Mouse (Mus musculus): ENCODE results near the gene Lcn9. TPM values are rescaled to one million over a fixed set of nuclear protein-coding genes. Genes with fewer than 3 reads are reported as not detected.
"Not testable (repeated sequence)": the region's sequence is repeated elsewhere in the genome, so short reads cannot be mapped to it uniquely, and the experiment has no call there.

Gene Lcn9
- polyA plus RNA-seq, 1 experiment from 2014 or later, result not detected

DNA sequence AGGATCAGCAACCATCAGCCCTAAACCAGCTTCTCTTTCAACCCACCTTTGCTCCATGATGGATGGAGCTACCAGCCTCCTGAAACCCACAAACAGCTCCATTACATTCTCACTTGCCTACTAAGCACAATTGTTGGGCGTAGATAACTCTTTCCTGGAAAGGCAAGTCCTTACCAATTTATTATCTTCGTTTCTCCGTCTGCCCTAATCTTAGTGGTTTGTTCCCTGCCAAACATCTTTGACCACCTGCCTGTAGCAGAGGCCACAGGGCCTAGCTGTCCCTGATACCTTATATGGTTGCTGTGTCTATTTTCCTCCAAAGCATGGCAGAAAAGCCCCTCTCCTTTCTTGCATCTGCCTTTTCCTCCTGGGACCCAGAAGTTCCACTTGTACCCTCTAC is 33.9 kb upstream of the Lcn9 start:
- no peaks in the 10 kb centered on the region for H3K36me3 ChIP-seq (ENCODE audit: control insufficient read depth, insufficient read depth, low read length)
- no peak overlapping the region for H3K4me2 ChIP-seq (ENCODE audit: low read depth)
- H3K4me3 ChIP-seq (ENCODE audit: low read depth, low read length), result no peak overlapping the region
- no peaks in the 10 kb centered on the region for H3K9me3 ChIP-seq (ENCODE audit: control insufficient read depth, low read length)
- H3K9ac ChIP-seq (ENCODE audit: low read length), result no peak overlapping the region
- no peaks in the 10 kb centered on the region for H3K27me3 ChIP-seq (ENCODE audit: control insufficient read depth, insufficient read depth, low read length)
- 0 out of 2 replicates have a peak, but pooled peaks cover 3% of the 10 kb centered on the region for H3K4me1 ChIP-seq (ENCODE audit: control insufficient read depth, insufficient read depth, low read length)
- WGBS, result 84% methylated on average over 3 of the region's 3 CpGs
- ATAC-seq (ENCODE audit: insufficient read depth, low FRiP score, low TSS enrichment) (no peak), DNase-seq (ENCODE audit: low spot score) (no peak)
- no peak overlapping the region for H3K27ac ChIP-seq (ENCODE audit: low read depth, low read length)

DNA sequence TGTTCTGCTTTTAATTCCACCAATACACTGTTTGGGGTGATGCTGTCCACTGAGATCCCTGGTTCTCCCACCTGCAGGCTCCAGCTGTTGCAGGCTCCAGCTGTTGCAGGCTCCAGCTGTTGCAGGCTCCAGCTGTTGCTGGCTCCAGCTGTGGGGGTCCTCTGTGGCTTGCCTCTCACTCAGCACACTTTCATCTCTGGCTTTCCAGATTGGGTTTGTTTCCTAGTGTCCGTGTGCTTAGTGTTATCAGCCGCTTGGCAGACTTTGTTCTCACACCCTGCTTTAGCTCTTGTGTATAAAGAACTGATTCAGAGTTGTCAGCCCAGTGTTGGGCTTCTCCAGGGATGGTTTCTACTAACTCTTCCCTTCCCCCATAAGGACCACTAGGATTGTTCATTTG is 25.3 kb upstream of the Lcn9 start:
- no peak overlapping the region for H3K4me3 ChIP-seq (ENCODE audit: low read depth, low read length)

GRCm38 (mm10) chr2:25798065-25798464 is 24.9 kb upstream of the Lcn9 start:
- ATAC-seq (ENCODE audit: insufficient read depth, low FRiP score, low TSS enrichment), result no peak
- no peak overlapping the region for H3K4me2 ChIP-seq (ENCODE audit: low read depth)
- H3K9ac ChIP-seq (ENCODE audit: low read length), result no peak overlapping the region
- H3K4me1 ChIP-seq (ENCODE audit: control insufficient read depth, insufficient read depth, low read length), result no peaks in the 10 kb centered on the region
- DNase-seq (ENCODE audit: low spot score), result no peak
- no peak overlapping the region for H3K27ac ChIP-seq (ENCODE audit: low read depth, low read length)
- H3K27me3 ChIP-seq (ENCODE audit: control insufficient read depth, insufficient read depth, low read length), result no peaks in the 10 kb centered on the region
- no peak overlapping the region for H3K4me3 ChIP-seq (ENCODE audit: low read depth, low read length)
- no peaks in the 10 kb centered on the region for H3K9me3 ChIP-seq (ENCODE audit: control insufficient read depth, low read length)
- H3K36me3 ChIP-seq (ENCODE audit: control insufficient read depth, insufficient read depth, low read length), result no peaks in the 10 kb centered on the region
- WGBS, result 39% methylated on average over 5 of the region's 5 CpGs

More for the DNA sequence above, 25.3 kb upstream of the Lcn9 start:
- Histone ChIP-seq H3K9me3 (ENCODE audit: control insufficient read depth, low read length) (no peaks in the 10 kb centered on the region), H3K4me1 (ENCODE audit: control insufficient read depth, insufficient read depth, low read length) (no peaks in the 10 kb centered on the region), H3K27ac (ENCODE audit: low read depth, low read length) (no peak overlapping the region), H3K9ac (ENCODE audit: low read length) (no peak overlapping the region), H3K27me3 (ENCODE audit: control insufficient read depth, insufficient read depth, low read length) (no peaks in the 10 kb centered on the region), H3K4me2 (ENCODE audit: low read depth) (no peak overlapping the region), H3K36me3 (ENCODE audit: control insufficient read depth, insufficient read depth, low read length) (no peaks in the 10 kb centered on the region)
- DNase-seq (ENCODE audit: low spot score) (no peak), ATAC-seq (ENCODE audit: insufficient read depth, low FRiP score, low TSS enrichment) (no peak)
- WGBS, result 48% methylated on average over 2 of the region's 2 CpGs

DNA sequence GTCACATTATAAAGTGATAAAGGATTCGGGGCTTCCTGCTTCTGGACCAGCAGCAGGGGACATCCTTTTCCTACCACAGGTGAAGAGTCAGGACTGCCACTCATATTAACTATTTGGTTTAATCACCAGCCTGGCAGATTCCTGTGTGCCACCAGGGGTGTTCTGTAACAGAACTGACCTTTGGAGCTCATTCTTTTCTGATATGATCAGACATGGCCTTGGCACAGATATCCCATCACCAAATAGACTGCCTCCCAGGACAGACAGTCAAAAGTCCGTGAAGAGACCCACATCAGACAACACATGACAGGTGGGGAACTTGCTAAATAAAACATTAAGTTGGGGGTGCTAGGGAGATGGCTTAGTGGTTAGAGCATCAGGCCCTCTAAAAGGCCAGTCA is 11.2 kb upstream of the Lcn9 start:
- Histone ChIP-seq H3K27me3 (ENCODE audit: control insufficient read depth, insufficient read depth, low read length) (no peaks in the 10 kb centered on the region), H3K4me2 (ENCODE audit: low read depth) (no peak overlapping the region), H3K36me3 (ENCODE audit: control insufficient read depth, insufficient read depth, low read length) (no peaks in the 10 kb centered on the region), H3K9me3 (ENCODE audit: control insufficient read depth, low read length) (no peaks in the 10 kb centered on the region), H3K9ac (ENCODE audit: low read length) (no peak overlapping the region), H3K4me3 (ENCODE audit: low read depth, low read length) (no peak overlapping the region), H3K4me1 (ENCODE audit: control insufficient read depth, insufficient read depth, low read length) (no peaks in the 10 kb centered on the region), H3K27ac (ENCODE audit: low read depth, low read length) (no peak overlapping the region)
- DNase-seq (ENCODE audit: low spot score) (no peak), ATAC-seq (ENCODE audit: insufficient read depth, low FRiP score, low TSS enrichment) (no peak)
- WGBS, result 89% methylated on average over 2 of the region's 2 CpGs

DNA sequence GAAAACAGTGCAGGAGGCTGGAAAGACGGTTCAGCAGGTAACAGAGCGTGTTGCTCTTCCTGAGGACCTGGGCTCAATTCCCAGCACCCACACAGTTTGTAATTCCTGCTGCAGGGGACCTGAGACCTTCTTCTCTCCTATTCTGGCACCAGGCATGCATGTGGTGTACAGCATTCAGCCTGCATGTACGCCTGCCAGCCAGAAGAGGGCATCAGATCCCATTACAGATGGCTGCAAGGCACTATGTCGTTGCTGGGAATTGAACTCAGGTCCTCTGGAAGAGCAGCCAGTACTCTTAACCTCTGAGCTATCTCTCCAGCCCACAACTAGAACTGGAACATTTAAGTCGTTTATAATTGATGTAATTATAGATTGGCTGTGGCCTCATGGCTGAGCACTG is 9.6 kb upstream of the Lcn9 start:
- Histone ChIP-seq H3K4me3 (ENCODE audit: low read depth, low read length) (no peak overlapping the region), H3K36me3 (ENCODE audit: control insufficient read depth, insufficient read depth, low read length) (no peaks in the 10 kb centered on the region), H3K4me2 (ENCODE audit: low read depth) (no peak overlapping the region), H3K9ac (ENCODE audit: low read length) (no peak overlapping the region), H3K9me3 (ENCODE audit: control insufficient read depth, low read length) (no peaks in the 10 kb centered on the region), H3K4me1 (ENCODE audit: control insufficient read depth, insufficient read depth, low read length) (no peaks in the 10 kb centered on the region), H3K27ac (ENCODE audit: low read depth, low read length) (no peak overlapping the region), H3K27me3 (ENCODE audit: control insufficient read depth, insufficient read depth, low read length) (no peaks in the 10 kb centered on the region)
- ATAC-seq (ENCODE audit: insufficient read depth, low FRiP score, low TSS enrichment), result no peak
- 76% methylated on average over 5 of the region's 5 CpGs for WGBS
- DNase-seq (ENCODE audit: low spot score), result no peak

DNA sequence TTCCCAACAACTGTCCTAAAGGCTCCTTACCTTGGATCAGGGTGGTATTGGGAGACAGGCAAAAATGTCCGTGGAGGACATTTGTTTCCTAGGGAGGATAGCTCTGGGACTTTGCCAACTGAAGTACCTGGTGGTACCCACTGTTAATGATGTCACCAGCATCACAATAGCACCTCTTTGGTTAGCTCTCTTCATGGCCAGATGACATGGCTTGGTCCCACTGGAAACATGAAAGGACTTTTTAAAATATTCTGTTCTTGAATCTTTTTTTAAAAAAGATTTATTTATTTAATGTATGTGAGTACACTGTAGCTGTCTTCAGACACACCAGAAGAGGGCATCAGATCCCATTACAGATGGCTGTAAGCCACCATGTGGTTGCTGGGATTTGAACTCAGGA is 7.2 kb upstream of the Lcn9 start, which contains the start of gene Glt6d1:
Gene Glt6d1, minus strand, starts transcription at position 101 of the 400 bp plus-strand sequence.
- not testable (repeated sequence) for ATAC-seq (ENCODE audit: insufficient read depth, low FRiP score, low TSS enrichment); H3K9me3 ChIP-seq (ENCODE audit: control insufficient read depth, low read length); H3K36me3 ChIP-seq (ENCODE audit: control insufficient read depth, insufficient read depth, low read length); H3K9ac ChIP-seq (ENCODE audit: low read length); DNase-seq (ENCODE audit: low spot score); H3K4me2 ChIP-seq (ENCODE audit: low read depth); H3K27me3 ChIP-seq (ENCODE audit: control insufficient read depth, insufficient read depth, low read length); H3K4me1 ChIP-seq (ENCODE audit: control insufficient read depth, insufficient read depth, low read length); H3K4me3 ChIP-seq (ENCODE audit: low read depth, low read length); H3K27ac ChIP-seq (ENCODE audit: low read depth, low read length)
- WGBS, result 78% methylated on average over 1 of the region's 1 CpGs

DNA sequence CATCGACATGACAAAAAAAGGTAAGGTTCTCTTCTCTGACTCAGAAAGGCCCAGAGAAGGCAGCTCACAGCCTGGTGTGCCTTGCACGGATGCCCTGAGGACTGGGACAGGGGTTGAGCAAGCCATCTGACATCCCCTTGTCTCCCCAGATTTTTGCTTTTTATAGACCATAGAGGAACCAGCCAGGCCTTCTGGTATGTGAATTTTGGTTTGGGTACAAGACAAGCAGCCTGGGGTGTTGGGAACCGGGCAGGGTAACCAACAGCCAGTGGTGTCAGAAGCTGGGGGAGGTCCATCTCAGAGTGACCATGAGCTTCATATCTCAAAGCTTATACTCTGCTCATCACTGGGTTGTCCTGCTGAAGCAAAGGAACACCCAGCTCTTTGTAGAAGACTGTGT is 1.8 kb downstream of the Lcn9 start:
- H3K9ac ChIP-seq (ENCODE audit: low read length), result no peak overlapping the region
- H3K36me3 ChIP-seq (ENCODE audit: control insufficient read depth, insufficient read depth, low read length), result no peaks in the 10 kb centered on the region
- no peak for ATAC-seq (ENCODE audit: insufficient read depth, low FRiP score, low TSS enrichment)
- no peaks in the 10 kb centered on the region for H3K9me3 ChIP-seq (ENCODE audit: control insufficient read depth, low read length)
- H3K4me2 ChIP-seq (ENCODE audit: low read depth), result no peak overlapping the region
- no peaks in the 10 kb centered on the region for H3K27me3 ChIP-seq (ENCODE audit: control insufficient read depth, insufficient read depth, low read length)
- no peak overlapping the region for H3K4me3 ChIP-seq (ENCODE audit: low read depth, low read length)
- no peak for DNase-seq (ENCODE audit: low spot score)
- H3K27ac ChIP-seq (ENCODE audit: low read depth, low read length), result no peak overlapping the region
- 85% methylated on average over 3 of the region's 3 CpGs for WGBS
- no peaks in the 10 kb centered on the region for H3K4me1 ChIP-seq (ENCODE audit: control insufficient read depth, insufficient read depth, low read length)

- H3K27me3 ChIP-seq (ENCODE audit: control insufficient read depth, insufficient read depth, low read length), result no peaks in the 10 kb centered on the region
- ATAC-seq (ENCODE audit: insufficient read depth, low FRiP score, low TSS enrichment), result no peak
- DNase-seq (ENCODE audit: low spot score), result no peak
- 87% methylated on average over 8 of the region's 8 CpGs for WGBS
- H3K9me3 ChIP-seq (ENCODE audit: control insufficient read depth, low read length), result no peaks in the 10 kb centered on the region
- H3K27ac ChIP-seq (ENCODE audit: low read depth, low read length), result no peak overlapping the region
- no peaks in the 10 kb centered on the region for H3K36me3 ChIP-seq (ENCODE audit: control insufficient read depth, insufficient read depth, low read length)
- H3K4me1 ChIP-seq (ENCODE audit: control insufficient read depth, insufficient read depth, low read length), result no peaks in the 10 kb centered on the region
- H3K4me2 ChIP-seq (ENCODE audit: low read depth), result no peak overlapping the region
- no peak overlapping the region for H3K9ac ChIP-seq (ENCODE audit: low read length)
- H3K4me3 ChIP-seq (ENCODE audit: low read depth, low read length), result no peak overlapping the region
Measured at GRCm38 (mm10) chr2:25828344-25828947, 5.5 kb downstream of the Lcn9 start.

- H3K4me3 ChIP-seq (ENCODE audit: low read depth, low read length), result no peak overlapping the region
- WGBS, result 92% methylated on average over 3 of the region's 3 CpGs
- no peak overlapping the region for H3K27ac ChIP-seq (ENCODE audit: low read depth, low read length)
- DNase-seq (ENCODE audit: low spot score), result no peak
- H3K4me1 ChIP-seq (ENCODE audit: control insufficient read depth, insufficient read depth, low read length), result no peaks in the 10 kb centered on the region
- H3K27me3 ChIP-seq (ENCODE audit: control insufficient read depth, insufficient read depth, low read length), result no peaks in the 10 kb centered on the region
- H3K9me3 ChIP-seq (ENCODE audit: control insufficient read depth, low read length), result no peaks in the 10 kb centered on the region
- H3K4me2 ChIP-seq (ENCODE audit: low read depth), result no peak overlapping the region
- no peak overlapping the region for H3K9ac ChIP-seq (ENCODE audit: low read length)
- ATAC-seq (ENCODE audit: insufficient read depth, low FRiP score, low TSS enrichment), result no peak
- H3K36me3 ChIP-seq (ENCODE audit: control insufficient read depth, insufficient read depth, low read length), result no peaks in the 10 kb centered on the region
Measured at GRCm38 (mm10) chr2:25830786-25831185, 7.8 kb downstream of the Lcn9 start.
